Mouse (Mus musculus): ENCODE results near the gene Gm21972.

GRCm38 (mm10) chr1:86190843-86191242 is 57.4 kb downstream of the Gm21972 start:
- no peak for TF ChIP-seq CTCF (IDR thresholded peaks at IDR 0.05; ENCODE audit: borderline replicate concordance, insufficient read depth, low read depth, low read length)
- TF ChIP-seq POLR2A (IDR thresholded peaks at IDR 0.05; ENCODE audit: borderline replicate concordance, insufficient read depth, low read length) = no peak
